Mouse (Mus musculus): ENCODE measurements at regions not wholly inside any gene's neighbourhood (a gene's known extent, or its start where the extent isn't known, plus 50 kb on each side); places are given as distances from the start of the nearest gene placed in this dataset.

GRCm38 (mm10) chr12:15738989-15739388, 77.7 kb downstream of the Trib2 start:
- TF ChIP-seq EP300 (IDR thresholded peaks at IDR 0.05; ENCODE audit: low read depth) (no peak), CTCF (IDR thresholded peaks at IDR 0.05; ENCODE audit: low read depth) (no peak)

Data from liver, embryonic 14.5 days (tissue).